Comparison of ENCODE assay signal across 16 mouse cellular contexts in genomic region chr1:60593101-60593500, GRCm38 (mm10). TPM values are rescaled to one million over a fixed set of nuclear protein-coding genes. Genes with fewer than 3 reads are reported as not detected.
DNase-seq lines count a peak whose midpoint lies in the region.
"Had no signal": no experiment of that assay in that cellular context is flagged by ENCODE, and none has a peak within 500 bp of the region (broad histone marks: within the 10 kb centered on the region; RNA-seq: fewer than 3 reads in every experiment).

No protein-coding gene starts in this region.

- peak; percentile 44 for DNase-seq in adrenal gland, adult 2 months
- no peak for DNase-seq in adrenal gland, postnatal 4 days (ENCODE audit: low spot score in 2 of 2)
- peak; percentile 56 for DNase-seq in 3T3-L1 (ENCODE audit: low read depth, low spot score)
- DNase-seq in NIH3T3 (ENCODE audit: low read depth): peak; percentile 43
- DNase-seq in skeletal muscle tissue, adult 2 months (ENCODE audit: low read depth, low spot score): peak; percentile 29
- no peak for DNase-seq in spleen, postnatal 14 days (ENCODE audit: low spot score in 2 of 2)
- DNase-seq in urinary bladder, adult 18-20 months (ENCODE audit: low spot score in 2 of 2): no peak
- DNase-seq: adrenal gland, postnatal 10 days; B cell, adult 2 months; cerebellum, adult 11-12 months; cerebellum, adult 2 months; cerebellum, adult 9-10 months; cerebellum, postnatal 10 days; cerebellum, postnatal 25 days; forebrain, postnatal 0 days had no signal

RNA-seq across cellular contexts. Expression of gene Raph1, which starts 26.2 kb away (rescaled TPM):
- total RNA-seq in adrenal gland, adult 2 months (2021): 100 to 1,000 TPM; 123 to 150 TPM
- 7.0 and 7.5 TPM in 2 replicates for polyA plus RNA-seq in adrenal gland, adult 2 months (2012; rRNA removed)
- total RNA-seq in adrenal gland, postnatal 4 days (2021): 10 to 100 TPM; 73.6 to 75.3 TPM
- polyA plus RNA-seq: G1E had no signal

Comparison
In these comparisons a context has a peak if more than half of its experiments do, and no peak if none do; other contexts are left out.
1. DNase-seq: peak in adrenal gland, adult 2 months (single experiment), 3T3-L1 (single experiment), NIH3T3 (single experiment) and skeletal muscle tissue, adult 2 months (single experiment); none in adrenal gland, postnatal 4 days (0 of 2), spleen, postnatal 14 days (0 of 2) and urinary bladder, adult 18-20 months (0 of 2).